Comparison of ENCODE assay signal across 8 mouse cellular contexts in the genomic region with DNA sequence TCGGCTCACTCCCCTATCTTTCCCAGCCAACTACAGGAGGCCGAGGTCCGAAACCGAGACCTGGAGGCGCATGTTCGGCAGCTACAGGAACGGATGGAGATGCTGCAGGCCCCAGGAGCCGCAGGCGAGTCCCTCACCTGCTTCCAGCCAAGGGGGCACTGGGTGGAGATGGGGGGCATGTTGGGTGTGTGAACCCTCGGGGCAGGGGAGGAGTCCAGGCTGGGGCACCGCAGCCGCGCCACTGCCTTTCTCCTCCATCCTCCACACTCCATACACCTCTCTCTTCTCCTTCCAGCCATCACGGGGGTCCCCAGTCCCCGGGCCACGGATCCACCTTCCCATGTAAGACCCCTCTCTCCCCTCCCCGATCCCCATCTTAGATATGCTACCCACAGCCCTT. TPM values are rescaled to one million over a fixed set of nuclear protein-coding genes. Genes with fewer than 3 reads are reported as not detected.
DNase-seq lines count a peak whose midpoint lies in the region; ATAC-seq and TF ChIP-seq lines count a peak whose summit lies in the region.

No protein-coding gene starts in this region.

- H3K9ac ChIP-seq in lung, embryonic 16.5 days (ENCODE audit: low read length), result peak overlapping the region; percentile 62
- no peak overlapping the region for H3K9ac ChIP-seq in lung, postnatal 0 days (replicated peaks; ENCODE audit: low read depth)
- no peak overlapping the region for H3K9ac ChIP-seq in forebrain, embryonic 15.5 days (replicated peaks)
- 0 out of 2 replicates have a peak overlapping the region, but pooled peaks have one; percentile 7 for H3K9ac ChIP-seq in midbrain, embryonic 16.5 days (ENCODE audit: low read depth, low read length)

- no peak for TF ChIP-seq EP300 in lung, postnatal 0 days (IDR thresholded peaks at IDR 0.05)

- ATAC-seq in lung, embryonic 16.5 days (ENCODE audit: low read depth), result no peak
- ATAC-seq in lung, postnatal 0 days, result no peak
- no peak for ATAC-seq in forebrain, embryonic 15.5 days (replicated peaks)
- no peak for ATAC-seq in midbrain, embryonic 16.5 days

- peaks cover 64% of the 10 kb centered on the region for H3K4me1 ChIP-seq in heart, embryonic 10.5 days
- H3K4me1 ChIP-seq in lung, embryonic 16.5 days (replicated peaks; ENCODE audit: control insufficient read depth, insufficient read depth, low read length), result peaks cover 27% of the 10 kb centered on the region
- H3K4me1 ChIP-seq in lung, postnatal 0 days (ENCODE audit: insufficient read depth, low read depth, low read length), result peaks cover 14% of the 10 kb centered on the region
- peaks cover 46% of the 10 kb centered on the region for H3K4me1 ChIP-seq in forebrain, embryonic 15.5 days
- H3K4me1 ChIP-seq in midbrain, embryonic 16.5 days (ENCODE audit: control insufficient read depth, insufficient read depth, low read length), result peaks cover 28% of the 10 kb centered on the region

- WGBS in heart, embryonic 10.5 days, result 29% methylated on average over 17 of the region's 17 CpGs
- WGBS in lung, embryonic 16.5 days, result 53% methylated on average over 17 of the region's 17 CpGs
- 66% methylated on average over 16 of the region's 17 CpGs for WGBS in lung, postnatal 0 days
- WGBS in forebrain, embryonic 15.5 days, result 38% methylated on average over 17 of the region's 17 CpGs
- WGBS in midbrain, embryonic 16.5 days, result 27% methylated on average over 8 of the region's 17 CpGs

- no peak for TF ChIP-seq CTCF in lung, postnatal 0 days (IDR thresholded peaks at IDR 0.05)
- no peak for TF ChIP-seq CTCF in layer of hippocampus, adult 2 months (conservative IDR thresholded peaks at IDR 0.05)

- peak overlapping the region; percentile 91 for H3K4me2 ChIP-seq in lung, embryonic 16.5 days (ENCODE audit: low read depth, low read length)
- H3K4me2 ChIP-seq in lung, postnatal 0 days (replicated peaks; ENCODE audit: low read depth, low read length), result no peak overlapping the region
- peak overlapping the region; percentile 99; the same call in 1 of the 2 replicates for H3K4me2 ChIP-seq in forebrain, embryonic 15.5 days (replicated peaks)
- H3K4me2 ChIP-seq in midbrain, embryonic 16.5 days (ENCODE audit: low read length), result no peak overlapping the region

- H3K4me3 ChIP-seq in heart, embryonic 10.5 days, result peak overlapping the region; percentile 87
- no peak overlapping the region for H3K4me3 ChIP-seq in lung, embryonic 16.5 days (ENCODE audit: low read length)
- no peak overlapping the region for H3K4me3 ChIP-seq in lung, postnatal 0 days (ENCODE audit: low read depth, low read length)
- H3K4me3 ChIP-seq in forebrain, embryonic 15.5 days, result no peak overlapping the region
- H3K4me3 ChIP-seq in midbrain, embryonic 16.5 days (ENCODE audit: low read depth, low read length), result no peak overlapping the region
- no peak overlapping the region for H3K4me3 ChIP-seq in layer of hippocampus, adult 2 months

- H3K27ac ChIP-seq in heart, embryonic 10.5 days, result peak overlapping the region; percentile 98
- peak overlapping the region; percentile 99 for H3K27ac ChIP-seq in lung, embryonic 16.5 days (ENCODE audit: low read length)
- H3K27ac ChIP-seq in lung, postnatal 0 days (ENCODE audit: low read length), result no peak overlapping the region
- no peak overlapping the region for H3K27ac ChIP-seq in forebrain, embryonic 15.5 days (replicated peaks)
- no peak overlapping the region for H3K27ac ChIP-seq in midbrain, embryonic 16.5 days (ENCODE audit: low read length)
- no peak overlapping the region for H3K27ac ChIP-seq in layer of hippocampus, adult 2 months

- DNase-seq in heart, embryonic 10.5 days (ENCODE audit: low spot score), result no peak
- no peak for DNase-seq in heart, adult 18-20 months
- no peak for DNase-seq in lung, postnatal 0 days (ENCODE audit: low spot score)
- no peak for DNase-seq in layer of hippocampus, adult 2 months (ENCODE audit: low spot score in 2 of 2)
- DNase-seq in layer of hippocampus, adult 11-12 months (ENCODE audit: low spot score), result no peak

- H3K36me3 ChIP-seq in heart, embryonic 10.5 days, result peaks cover 44% of the 10 kb centered on the region
- H3K36me3 ChIP-seq in lung, embryonic 16.5 days (ENCODE audit: control insufficient read depth, insufficient read depth, low read length), result 0 out of 2 replicates have a peak, but pooled peaks cover 2% of the 10 kb centered on the region
- no peaks in the 10 kb centered on the region for H3K36me3 ChIP-seq in lung, postnatal 0 days (ENCODE audit: insufficient read depth, low read length)
- peaks cover 24% of the 10 kb centered on the region for H3K36me3 ChIP-seq in forebrain, embryonic 15.5 days
- H3K36me3 ChIP-seq in midbrain, embryonic 16.5 days (ENCODE audit: control insufficient read depth, insufficient read depth, low read length), result peaks cover 16% of the 10 kb centered on the region; the same call in 1 of the 2 replicates

- no peaks in the 10 kb centered on the region for H3K9me3 ChIP-seq in heart, embryonic 10.5 days
- no peaks in the 10 kb centered on the region for H3K9me3 ChIP-seq in lung, embryonic 16.5 days (ENCODE audit: control insufficient read depth, low read length)
- H3K9me3 ChIP-seq in lung, postnatal 0 days (ENCODE audit: low read length), result no peaks in the 10 kb centered on the region
- no peaks in the 10 kb centered on the region for H3K9me3 ChIP-seq in forebrain, embryonic 15.5 days
- no peaks in the 10 kb centered on the region for H3K9me3 ChIP-seq in midbrain, embryonic 16.5 days (replicated peaks; ENCODE audit: control insufficient read depth, low read length, poor library complexity, severe bottlenecking)

- H3K27me3 ChIP-seq in heart, embryonic 10.5 days (ENCODE audit: insufficient read depth, poor library complexity, severe bottlenecking), result peaks cover 20% of the 10 kb centered on the region
- no peaks in the 10 kb centered on the region for H3K27me3 ChIP-seq in lung, embryonic 16.5 days (ENCODE audit: control insufficient read depth, insufficient read depth, low read depth, low read length)
- H3K27me3 ChIP-seq in lung, postnatal 0 days (replicated peaks; ENCODE audit: insufficient read depth, low read length), result no peaks in the 10 kb centered on the region
- H3K27me3 ChIP-seq in forebrain, embryonic 15.5 days, result no peaks in the 10 kb centered on the region
- peaks cover 24% of the 10 kb centered on the region for H3K27me3 ChIP-seq in midbrain, embryonic 16.5 days (ENCODE audit: control insufficient read depth, insufficient read depth, low read depth, low read length)

RNA-seq across cellular contexts. Expression of gene Six5, which starts 2.5 kb away (rescaled TPM):
- polyA plus RNA-seq in heart, embryonic 10.5 days (2016; fragmentation: Nextera tagmentation; extraction: Ambion mirVana), result 5.7 and 6.1 TPM in 2 replicates
- 1 to 10 TPM; 5.6 to 6.8 TPM for total RNA-seq in heart, adult 18-20 months (2021)
- 7.2 and 7.5 TPM in 2 replicates for polyA plus RNA-seq in lung, embryonic 16.5 days (2015; fragmentation: Nextera tagmentation; extraction: Ambion mirVana)
- polyA plus RNA-seq in lung, postnatal 0 days (2015; fragmentation: Nextera tagmentation; extraction: Ambion mirVana), result 4.2 and 4.7 TPM in 2 replicates
- 2.3 and 2.4 TPM in 2 replicates for polyA plus RNA-seq in forebrain, embryonic 15.5 days (2015; fragmentation: Nextera tagmentation; extraction: Ambion mirVana)
- polyA plus RNA-seq in midbrain, embryonic 16.5 days (2015; fragmentation: Nextera tagmentation; extraction: Ambion mirVana), result 1.5 and 1.6 TPM in 2 replicates
- total RNA-seq in layer of hippocampus, adult 2 months (2021), result 1 to 10 TPM; 2.4 to 2.8 TPM

RNA-seq across cellular contexts. Expression of gene Dmpk, which starts 8.3 kb away (rescaled TPM):
- polyA plus RNA-seq in heart, embryonic 10.5 days (2016; fragmentation: Nextera tagmentation; extraction: Ambion mirVana), result 16.9 and 17.7 TPM in 2 replicates
- total RNA-seq in heart, adult 18-20 months (2021), result 100 to 1,000 TPM; 503 to 516 TPM
- polyA plus RNA-seq in lung, embryonic 16.5 days (2015; fragmentation: Nextera tagmentation; extraction: Ambion mirVana), result 28.7 and 29.3 TPM in 2 replicates
- polyA plus RNA-seq in lung, postnatal 0 days (2015; fragmentation: Nextera tagmentation; extraction: Ambion mirVana), result 11.5 and 14.7 TPM in 2 replicates
- 8.8 and 11.2 TPM in 2 replicates for polyA plus RNA-seq in forebrain, embryonic 15.5 days (2015; fragmentation: Nextera tagmentation; extraction: Ambion mirVana)
- polyA plus RNA-seq in midbrain, embryonic 16.5 days (2015; fragmentation: Nextera tagmentation; extraction: Ambion mirVana), result 6.9 and 8.1 TPM in 2 replicates
- total RNA-seq in layer of hippocampus, adult 2 months (2021), result 10 to 100 TPM; 38.8 to 56.8 TPM

RNA-seq across cellular contexts. Expression of gene Dmwd, which starts 15.9 kb away (rescaled TPM):
- polyA plus RNA-seq in heart, embryonic 10.5 days (2016; fragmentation: Nextera tagmentation; extraction: Ambion mirVana), result 14.8 and 18.0 TPM in 2 replicates
- total RNA-seq in heart, adult 18-20 months (2021), result 10 to 100 TPM; 44.6 to 46.6 TPM
- polyA plus RNA-seq in lung, embryonic 16.5 days (2015; fragmentation: Nextera tagmentation; extraction: Ambion mirVana), result 11.3 and 11.9 TPM in 2 replicates
- 9.7 and 12.0 TPM in 2 replicates for polyA plus RNA-seq in lung, postnatal 0 days (2015; fragmentation: Nextera tagmentation; extraction: Ambion mirVana)
- 32.0 and 35.1 TPM in 2 replicates for polyA plus RNA-seq in forebrain, embryonic 15.5 days (2015; fragmentation: Nextera tagmentation; extraction: Ambion mirVana)
- polyA plus RNA-seq in midbrain, embryonic 16.5 days (2015; fragmentation: Nextera tagmentation; extraction: Ambion mirVana), result 28.4 and 28.7 TPM in 2 replicates
- total RNA-seq in layer of hippocampus, adult 2 months (2021), result 100 to 1,000 TPM; 154 TPM

RNA-seq across cellular contexts. Expression of gene Gm4969, which starts 26.3 kb away (rescaled TPM):
- polyA plus RNA-seq in heart, embryonic 10.5 days (2016; fragmentation: Nextera tagmentation; extraction: Ambion mirVana), result 1.7 and 2.1 TPM in 2 replicates
- not detected for total RNA-seq in heart, adult 18-20 months (2021)
- polyA plus RNA-seq in lung, embryonic 16.5 days (2015; fragmentation: Nextera tagmentation; extraction: Ambion mirVana), result 1.9 and 2.2 TPM in 2 replicates
- polyA plus RNA-seq in lung, postnatal 0 days (2015; fragmentation: Nextera tagmentation; extraction: Ambion mirVana), result 0.20 and 0.23 TPM in 2 replicates
- 3.6 and 3.8 TPM in 2 replicates for polyA plus RNA-seq in forebrain, embryonic 15.5 days (2015; fragmentation: Nextera tagmentation; extraction: Ambion mirVana)
- 8.2 and 9.5 TPM in 2 replicates for polyA plus RNA-seq in midbrain, embryonic 16.5 days (2015; fragmentation: Nextera tagmentation; extraction: Ambion mirVana)
- under 1 TPM; 0.33 to 0.71 TPM for total RNA-seq in layer of hippocampus, adult 2 months (2021)

RNA-seq across cellular contexts. Expression of gene Fbxo46, which starts 27.7 kb away (rescaled TPM):
- polyA plus RNA-seq in heart, embryonic 10.5 days (2016; fragmentation: Nextera tagmentation; extraction: Ambion mirVana), result 12.2 and 13.1 TPM in 2 replicates
- total RNA-seq in heart, adult 18-20 months (2021), result 1 to 10 TPM; 5.5 to 5.7 TPM
- 16.2 and 16.3 TPM in 2 replicates for polyA plus RNA-seq in lung, embryonic 16.5 days (2015; fragmentation: Nextera tagmentation; extraction: Ambion mirVana)
- 9.9 and 10.1 TPM in 2 replicates for polyA plus RNA-seq in lung, postnatal 0 days (2015; fragmentation: Nextera tagmentation; extraction: Ambion mirVana)
- 23.4 and 25.4 TPM in 2 replicates for polyA plus RNA-seq in forebrain, embryonic 15.5 days (2015; fragmentation: Nextera tagmentation; extraction: Ambion mirVana)
- 18.2 and 21.1 TPM in 2 replicates for polyA plus RNA-seq in midbrain, embryonic 16.5 days (2015; fragmentation: Nextera tagmentation; extraction: Ambion mirVana)
- total RNA-seq in layer of hippocampus, adult 2 months (2021), result 10 to 100 TPM; 12.5 to 13.1 TPM

Comparison
In these comparisons a context has a peak if more than half of its experiments do, and no peak if none do; other contexts are left out.
1. H3K27ac ChIP-seq: peak in heart, embryonic 10.5 days (single experiment) and lung, embryonic 16.5 days (single experiment); none in lung, postnatal 0 days (single experiment), forebrain, embryonic 15.5 days (single experiment), midbrain, embryonic 16.5 days (single experiment) and layer of hippocampus, adult 2 months (single experiment).
2. H3K4me2 ChIP-seq: peak in lung, embryonic 16.5 days (single experiment) and forebrain, embryonic 15.5 days (single experiment); none in lung, postnatal 0 days (single experiment) and midbrain, embryonic 16.5 days (single experiment).
3. H3K9ac ChIP-seq: peak in lung, embryonic 16.5 days (single experiment) and midbrain, embryonic 16.5 days (single experiment); none in lung, postnatal 0 days (single experiment) and forebrain, embryonic 15.5 days (single experiment).